Mouse (Mus musculus) lung, adult 2 months (tissue): ENCODE data around the gene Tent4a. TPM values are rescaled to one million over a fixed set of nuclear protein-coding genes. Genes with fewer than 3 reads are reported as not detected.

Experiments used
- DNase-seq: peaks from one replicate; pipeline ENCODE4 v3.0.0; 2022
- H3K4me1 ChIP-seq: fragments of 200-500 bp; 2 replicates; pipeline ENCODE4 v1.6.1; 2011; ENCODE audit warnings: low read length; ENCODE audit not compliant: control insufficient read depth, insufficient read depth
- H3K4me3 ChIP-seq: fragments of 200-500 bp; replicated peaks from 2 replicates; pipeline ENCODE3; 2011; ENCODE audit warnings: low read depth, mild to moderate bottlenecking, control low read depth, low read length; ENCODE audit errors: extremely low read depth
- CTCF ChIP-seq: fragments of 200-500 bp; IDR thresholded peaks from 2 replicates; pipeline ENCODE4 v1.5.1; 2011; ENCODE audit warnings: mild to moderate bottlenecking, low read length, control low read depth; ENCODE audit not compliant: insufficient read depth
- POLR2A ChIP-seq: fragments of 200-500 bp; IDR thresholded peaks from 2 replicates; pipeline ENCODE4 v1.6.1; 2011; ENCODE audit warnings: low read depth, mild to moderate bottlenecking, control low read depth, low read length, borderline replicate concordance; ENCODE audit errors: extremely low read depth
- WGBS: fragments of 180-500 bp; shearing (Covaris S2); methylation state at CpG from one replicate; pipeline ENCODE4 v1.1.7; 2018; 5-methylcytosine and 5-hydroxymethylcytosine counted together
- polyA plus RNA-seq: library from polyadenylated mRNA; depleted of rRNA; stranded (reverse); fragments of >200 nt; gene quantifications from 2 replicates; pipeline ENCODE4 v1.2.3, GENCODE M21; 2012

The Tent4a gene
- polyA plus RNA-seq, 1 experiment: 12.0 TPM

GRCm38 (mm10) chr13:69562004-69562403, 27.6 kb upstream of the Tent4a start:
- 82% methylated on average over 9 of the region's 9 CpGs for WGBS
- no peak for DNase-seq
- Histone ChIP-seq H3K4me3 (no peak overlapping the region), H3K4me1 (no peaks in the 10 kb centered on the region)
- TF ChIP-seq CTCF (no peak), POLR2A (no peak)

DNA sequence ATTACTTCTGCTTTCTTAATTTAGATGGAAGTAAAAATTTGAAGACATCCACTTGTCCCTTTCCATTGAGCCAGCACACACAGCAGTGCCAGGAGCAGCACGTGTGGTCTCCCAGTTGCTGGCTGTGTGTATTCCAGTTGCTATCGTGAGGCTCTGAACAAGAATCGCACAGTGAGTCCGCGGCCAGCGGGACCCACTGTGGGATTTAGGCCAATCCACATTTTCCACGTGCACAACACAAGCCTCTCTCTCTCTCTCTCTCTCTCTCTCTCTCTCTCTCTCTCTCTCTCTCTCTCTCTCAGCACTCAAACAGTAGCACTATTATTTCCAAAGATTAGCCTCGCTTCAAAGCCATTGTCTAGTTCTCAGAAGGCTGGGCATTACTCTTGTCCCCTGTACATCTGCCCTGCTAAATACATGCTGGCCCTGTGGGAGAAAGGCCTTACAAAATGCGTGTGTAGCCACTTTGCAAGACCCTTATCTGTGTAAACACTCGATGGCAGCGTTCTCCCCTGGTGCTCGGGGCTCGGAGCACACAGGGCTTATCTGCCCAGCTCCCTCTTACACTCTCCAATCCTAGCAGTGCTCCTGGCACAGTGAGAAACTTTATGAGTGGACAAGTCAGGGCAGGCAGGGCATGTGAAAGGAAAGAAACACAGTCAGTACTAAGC, 25.0 kb upstream of the Tent4a start:
- Histone ChIP-seq H3K4me1 (no peaks in the 10 kb centered on the region), H3K4me3 (no peak overlapping the region)
- TF ChIP-seq POLR2A (no peak), CTCF (no peak)
- DNase-seq: no peak
- 46% methylated on average over 13 of the region's 13 CpGs for WGBS

GRCm38 (mm10) chr13:69558098-69558660, 23.8 kb upstream of the Tent4a start:
- 64% methylated on average over 6 of the region's 6 CpGs for WGBS
- no peak for TF ChIP-seq CTCF
- no peak for TF ChIP-seq POLR2A
- Histone ChIP-seq H3K4me3 (no peak overlapping the region), H3K4me1 (no peaks in the 10 kb centered on the region)
- no peak for DNase-seq

GRCm38 (mm10) chr13:69556728-69557127, 22.3 kb upstream of the Tent4a start:
- no peaks in the 10 kb centered on the region for H3K4me1 ChIP-seq
- no peak overlapping the region for H3K4me3 ChIP-seq
- DNase-seq: no peak
- TF ChIP-seq POLR2A (no peak), CTCF (no peak)

DNA sequence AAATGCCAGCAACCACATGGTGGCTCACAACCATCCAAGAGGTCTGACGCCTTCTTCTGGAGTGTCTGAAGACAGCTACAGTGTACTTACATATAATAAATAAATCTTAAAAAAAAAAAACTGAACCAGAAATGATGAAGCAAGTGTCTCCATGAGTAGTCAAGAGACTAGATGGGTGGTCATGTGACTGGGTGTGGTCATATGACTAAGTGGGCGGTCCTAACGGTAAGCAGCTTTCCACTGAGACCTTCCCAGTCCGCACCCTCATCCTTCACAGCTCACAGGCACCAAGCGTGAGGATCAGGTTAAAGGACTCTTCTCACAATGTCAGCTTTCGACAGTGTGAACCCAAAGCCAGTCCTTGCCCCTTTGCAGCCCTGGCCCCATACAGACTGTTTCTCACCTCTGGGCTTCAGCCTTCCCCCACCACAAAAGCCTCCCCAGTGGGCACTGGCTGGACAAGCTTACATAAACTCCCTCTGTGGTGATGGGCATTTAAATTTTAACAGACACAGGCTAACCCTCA, 21.6 kb upstream of the Tent4a start:
- 72% methylated on average over 6 of the region's 6 CpGs for WGBS
- Histone ChIP-seq H3K4me3 (no peak overlapping the region), H3K4me1 (no peaks in the 10 kb centered on the region)
- TF ChIP-seq CTCF (no peak), POLR2A (no peak)
- no peak for DNase-seq

- 22% methylated on average over 8 of the region's 8 CpGs for WGBS
- DNase-seq: no peak
- no peak for TF ChIP-seq POLR2A
- TF ChIP-seq CTCF: no peak
- no peaks in the 10 kb centered on the region for H3K4me1 ChIP-seq
- no peak overlapping the region for H3K4me3 ChIP-seq
These were observed 20.6 kb upstream of the Tent4a start for GRCm38 (mm10) chr13:69555045-69555444.

- 63% methylated on average over 9 of the region's 9 CpGs for WGBS
- H3K4me1 ChIP-seq: no peaks in the 10 kb centered on the region
- no peak for DNase-seq
- H3K4me3 ChIP-seq: no peak overlapping the region
- TF ChIP-seq POLR2A: no peak
- no peak for TF ChIP-seq CTCF
These were observed 19.8 kb upstream of the Tent4a start for GRCm38 (mm10) chr13:69554255-69554654.

- Histone ChIP-seq H3K4me1 (no peaks in the 10 kb centered on the region), H3K4me3 (no peak overlapping the region)
- peak; percentile 85 for TF ChIP-seq CTCF
- TF ChIP-seq POLR2A: no peak
- DNase-seq: no peak
- WGBS: 18% methylated on average over 5 of the region's 5 CpGs
These were observed 18.6 kb upstream of the Tent4a start for GRCm38 (mm10) chr13:69553024-69553423.

DNA sequence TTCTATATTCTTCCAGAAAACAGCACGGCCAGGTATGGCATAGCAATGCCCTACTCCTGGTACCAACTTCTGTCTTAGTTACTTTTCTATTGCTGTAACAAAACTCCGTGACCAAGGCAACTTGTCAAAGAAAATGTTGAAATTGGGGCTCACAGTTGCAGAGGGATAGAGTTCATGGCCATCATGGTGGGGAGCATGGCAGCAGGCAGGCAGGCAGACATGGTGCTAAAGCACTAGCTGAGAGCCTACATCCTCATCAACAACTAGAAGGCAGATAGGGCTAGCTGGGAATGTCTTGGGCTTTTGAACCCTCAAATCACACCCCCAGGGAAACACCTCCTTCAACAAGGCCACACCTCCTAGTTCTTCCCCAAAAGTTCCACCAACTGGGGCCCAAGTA, 16.4 kb upstream of the Tent4a start:
- no peak overlapping the region for H3K4me3 ChIP-seq
- no peak for DNase-seq
- 83% methylated on average over 2 of the region's 2 CpGs for WGBS
- TF ChIP-seq POLR2A (no peak), CTCF (no peak)
- H3K4me1 ChIP-seq: no peaks in the 10 kb centered on the region

GRCm38 (mm10) chr13:69549980-69550379, 15.6 kb upstream of the Tent4a start:
- Histone ChIP-seq H3K4me1 (no peaks in the 10 kb centered on the region), H3K4me3 (no peak overlapping the region)
- 41% methylated on average over 8 of the region's 8 CpGs for WGBS
- no peak for DNase-seq
- TF ChIP-seq CTCF: no peak
- no peak for TF ChIP-seq POLR2A
